Mouse (Mus musculus): Measurements from ENCODE around the gene Nudt14. TPM values are rescaled to one million over a fixed set of nuclear protein-coding genes. Genes with fewer than 3 reads are reported as not detected.
A peak's percentile ranks its signal among the peaks of the same experiment; 100 is the strongest.

The Nudt14 gene
- polyA plus RNA-seq (2015; fragmentation: Nextera tagmentation; extraction: Ambion mirVana) = 88.1 and 95.0 TPM in 2 replicates

DNA sequence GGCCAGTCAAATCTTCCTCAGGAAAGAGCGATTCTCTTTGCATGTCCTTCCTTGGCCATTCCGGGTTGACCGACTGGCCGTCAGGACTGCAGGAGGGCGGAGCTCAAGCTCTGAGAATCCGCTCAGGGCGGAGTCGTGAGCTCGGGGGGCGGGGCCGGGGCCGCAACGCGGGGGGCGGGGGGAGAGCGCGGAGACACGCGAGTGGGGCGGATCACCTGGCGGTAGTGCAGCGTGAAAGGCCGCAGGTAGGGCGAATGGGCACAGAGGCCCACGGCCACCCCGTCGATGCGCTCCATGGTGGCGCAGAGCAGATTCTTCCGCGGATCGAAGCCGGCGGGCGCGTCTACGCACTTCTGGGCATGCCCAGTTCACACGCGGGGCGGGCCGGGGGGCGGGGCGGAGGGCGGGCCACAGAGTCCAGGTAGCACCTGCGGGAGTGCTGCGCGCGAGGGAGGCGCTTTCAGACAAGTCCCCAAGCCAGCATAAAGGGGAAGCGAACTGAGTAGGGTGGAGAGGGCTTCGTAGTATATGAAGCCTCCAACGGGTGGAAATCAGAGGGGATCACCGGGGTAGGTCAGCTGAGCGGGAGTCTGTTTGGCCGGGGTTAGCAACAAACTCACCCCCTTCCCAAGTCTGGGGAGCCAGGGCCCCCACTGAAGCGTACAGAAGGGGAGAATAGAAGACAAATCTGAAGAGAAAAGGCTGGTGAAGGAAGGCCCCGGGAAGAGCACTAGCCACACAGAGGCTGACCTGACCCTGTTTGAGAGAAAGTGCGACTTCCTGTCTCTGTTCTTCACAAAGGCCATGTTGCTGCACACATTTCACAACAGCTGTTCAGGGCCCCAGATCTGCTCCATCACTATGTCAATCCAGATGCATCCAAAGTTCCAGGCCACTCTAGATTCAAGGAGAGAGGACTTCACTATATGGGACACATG lies at the start of gene Nudt14:
TSS of gene Nudt14 (minus strand) at position 349 of the 938 bp plus-strand sequence.
- Histone ChIP-seq H3K4me3 (replicated peaks) (peak within 1 kb of the TSS; percentile 83), H3K4me1 (peaks cover 33% of the 10 kb centered on the region), H3K36me3 (no peaks in the 10 kb centered on the region), H3K9ac (peak within 1 kb of the TSS; percentile 69; the same call in 1 of the 2 replicates), H3K4me2 (peak within 1 kb of the TSS; percentile 82), H3K9me3 (no peaks in the 10 kb centered on the region), H3K27me3 (replicated peaks) (no peaks in the 10 kb centered on the region), H3K27ac (peak within 1 kb of the TSS; percentile 86)
- WGBS = 1% methylated on average over 58 of the region's 58 CpGs
- ATAC-seq (ENCODE audit: insufficient read depth, low FRiP score, low read depth) = peak; percentile 86

DNA sequence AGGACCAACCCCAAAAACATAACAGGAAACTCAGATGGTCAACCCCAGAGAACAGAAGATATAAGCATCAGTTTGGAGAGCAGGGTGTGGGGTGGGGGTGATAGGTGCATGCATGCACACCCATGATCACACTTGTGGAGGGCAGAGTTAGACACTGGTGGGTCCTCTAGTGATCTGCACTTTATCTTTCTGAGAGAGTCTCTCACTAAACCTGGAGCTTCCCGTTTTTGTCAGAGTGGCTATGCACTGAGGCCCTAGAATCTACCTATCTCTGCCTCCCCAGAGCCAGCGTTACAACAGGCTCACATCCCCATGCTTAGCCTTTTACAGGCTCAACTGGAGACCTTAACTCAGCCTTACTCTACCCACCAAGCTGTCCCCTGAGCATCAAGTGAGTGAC lies 49.5 kb upstream of the Nudt14 start:
- Histone ChIP-seq H3K4me1 (0 out of 2 replicates have a peak, but pooled peaks cover 7% of the 10 kb centered on the region), H3K4me3 (replicated peaks) (no peak overlapping the region), H3K4me2 (no peak overlapping the region), H3K27ac (no peak overlapping the region), H3K9ac (no peak overlapping the region), H3K27me3 (replicated peaks) (no peaks in the 10 kb centered on the region), H3K9me3 (no peaks in the 10 kb centered on the region), H3K36me3 (peaks cover 37% of the 10 kb centered on the region)
- ATAC-seq (ENCODE audit: insufficient read depth, low FRiP score, low read depth) = no peak
- 76% methylated on average over 2 of the region's 2 CpGs for WGBS

DNA sequence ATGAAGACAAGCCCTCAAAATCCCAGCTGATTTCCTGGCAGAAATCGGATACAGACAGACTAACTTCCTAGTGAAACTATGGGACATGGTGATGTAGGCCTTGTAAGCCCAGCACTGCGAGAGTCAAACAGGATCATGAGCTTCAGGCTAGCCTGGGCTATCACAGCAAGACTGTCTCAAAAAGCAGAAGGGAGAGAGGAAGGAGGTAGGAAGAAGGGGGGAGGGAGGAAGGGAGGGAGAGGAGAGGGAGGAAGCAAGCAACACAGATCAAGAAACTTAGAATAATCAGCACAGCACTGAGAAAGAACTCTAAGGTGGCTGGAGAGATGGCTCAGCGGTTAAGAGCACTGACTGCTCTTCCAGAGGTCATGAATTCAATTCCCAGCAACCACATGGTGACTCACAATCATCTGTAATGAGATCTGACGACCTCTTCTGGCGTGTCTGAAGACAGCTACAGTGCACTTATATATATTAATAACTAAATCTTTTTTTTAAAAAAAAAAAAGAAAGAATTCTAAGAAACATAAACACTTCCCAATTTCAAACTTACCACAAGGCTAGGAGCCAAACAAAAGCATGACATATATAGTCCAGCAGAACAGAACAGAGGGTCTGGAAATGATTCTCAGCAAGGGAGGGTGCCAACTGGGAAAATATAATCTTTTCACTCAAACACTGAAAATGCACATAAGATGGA lies 48.9 kb upstream of the Nudt14 start:
- H3K27me3 ChIP-seq (replicated peaks) = no peaks in the 10 kb centered on the region
- H3K4me1 ChIP-seq = 0 out of 2 replicates have a peak, but pooled peaks cover 7% of the 10 kb centered on the region
- H3K36me3 ChIP-seq = peaks cover 39% of the 10 kb centered on the region
- no peak overlapping the region for H3K4me3 ChIP-seq (replicated peaks)
- H3K9me3 ChIP-seq = no peaks in the 10 kb centered on the region
- 82% methylated on average over 5 of the region's 5 CpGs for WGBS
- no peak overlapping the region for H3K4me2 ChIP-seq
- H3K27ac ChIP-seq = no peak overlapping the region
- H3K9ac ChIP-seq = no peak overlapping the region
- no peak for ATAC-seq (ENCODE audit: insufficient read depth, low FRiP score, low read depth)

DNA sequence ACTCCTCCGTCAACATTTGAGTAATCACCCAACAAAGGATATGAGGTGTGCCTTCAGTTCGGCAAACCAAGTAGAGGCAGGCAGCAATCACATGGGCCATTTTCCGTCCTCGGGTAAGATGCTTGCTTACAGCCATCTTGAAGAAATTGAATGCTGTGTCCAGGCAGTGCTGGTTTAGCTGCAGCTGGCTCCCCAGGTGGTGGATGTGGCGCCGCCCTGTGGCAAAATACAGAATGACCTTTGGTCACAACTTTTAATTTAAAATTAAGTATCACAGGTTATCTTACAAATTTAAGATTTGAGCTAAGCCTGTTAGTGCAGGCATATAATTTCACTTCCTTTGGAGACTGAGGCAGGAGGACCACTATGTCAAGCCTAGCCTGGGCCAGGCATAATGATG lies 46.0 kb upstream of the Nudt14 start:
- Histone ChIP-seq H3K4me2 (no peak overlapping the region), H3K36me3 (peaks cover 48% of the 10 kb centered on the region), H3K4me3 (replicated peaks) (no peak overlapping the region), H3K27ac (no peak overlapping the region), H3K9me3 (no peaks in the 10 kb centered on the region), H3K27me3 (replicated peaks) (no peaks in the 10 kb centered on the region), H3K9ac (no peak overlapping the region), H3K4me1 (0 out of 2 replicates have a peak, but pooled peaks cover 2% of the 10 kb centered on the region)
- no peak for ATAC-seq (ENCODE audit: insufficient read depth, low FRiP score, low read depth)
- 69% methylated on average over 6 of the region's 6 CpGs for WGBS

DNA sequence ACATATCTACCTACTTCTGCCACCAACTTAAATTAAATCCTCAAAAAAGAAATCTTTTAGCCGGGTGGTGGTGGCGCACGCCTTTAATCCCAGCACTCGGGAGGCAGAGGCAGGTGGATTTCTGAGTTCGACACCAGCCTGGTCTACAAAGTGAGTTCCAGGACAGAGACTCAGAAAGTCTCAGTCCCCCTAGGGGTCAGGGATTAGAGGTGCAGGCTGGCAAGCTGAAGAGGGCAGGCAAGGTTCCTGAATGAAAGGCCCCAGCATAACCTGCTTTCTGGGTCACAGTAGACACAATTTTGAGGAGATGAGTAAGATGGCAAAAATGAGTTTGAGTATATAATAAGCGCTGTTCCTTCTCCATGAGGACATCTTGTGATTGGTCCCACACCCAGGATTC lies 43.4 kb upstream of the Nudt14 start:
- Histone ChIP-seq H3K4me3 (replicated peaks) (no peak overlapping the region), H3K27ac (no peak overlapping the region), H3K4me2 (no peak overlapping the region), H3K36me3 (peaks cover 43% of the 10 kb centered on the region), H3K9me3 (no peaks in the 10 kb centered on the region), H3K4me1 (no peaks in the 10 kb centered on the region), H3K27me3 (replicated peaks) (no peaks in the 10 kb centered on the region), H3K9ac (no peak overlapping the region)
- 93% methylated on average over 6 of the region's 6 CpGs for WGBS
- ATAC-seq (ENCODE audit: insufficient read depth, low FRiP score, low read depth) = no peak

DNA sequence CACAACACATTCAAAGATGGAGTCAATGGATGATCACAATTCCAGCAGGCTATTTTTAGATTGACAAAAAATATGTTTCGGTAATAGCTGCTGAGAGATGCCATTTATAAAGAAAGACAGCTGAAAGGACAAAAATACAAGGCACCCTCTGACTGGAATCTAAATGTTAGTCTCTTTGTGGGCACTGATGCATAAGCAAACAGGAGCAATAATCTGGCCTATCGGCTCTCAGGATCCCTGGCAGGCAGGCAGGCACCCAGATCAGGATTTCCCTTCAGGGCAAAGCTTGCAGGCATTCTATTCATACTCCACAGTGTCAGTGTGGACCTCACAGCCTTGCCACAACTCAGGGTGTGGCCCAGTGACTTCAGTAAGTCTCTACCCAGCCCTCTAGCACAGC lies 40.1 kb upstream of the Nudt14 start:
- no peak overlapping the region for H3K4me3 ChIP-seq (replicated peaks)
- 84% methylated on average over 2 of the region's 2 CpGs for WGBS

DNA sequence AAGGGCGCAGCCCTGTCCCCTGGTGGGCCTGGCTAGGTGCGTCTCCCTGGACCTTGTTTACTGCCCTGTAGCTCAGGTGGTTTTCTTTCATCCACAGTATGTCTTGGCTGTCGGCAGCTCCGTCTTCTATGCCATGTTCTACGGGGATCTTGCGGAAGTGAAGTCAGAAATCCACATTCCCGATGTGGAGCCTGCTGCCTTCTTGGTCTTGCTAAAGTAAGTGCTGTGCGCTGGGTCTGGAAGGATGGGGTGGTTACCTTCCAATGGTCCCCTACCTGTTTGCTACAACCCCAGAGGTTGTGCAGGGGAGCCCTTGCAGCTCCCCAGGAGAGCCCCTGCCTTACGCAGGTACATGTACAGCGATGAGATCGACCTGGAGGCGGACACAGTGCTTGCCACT lies 35.2 kb upstream of the Nudt14 start:
- Histone ChIP-seq H3K9ac (peak overlapping the region; percentile 67), H3K27ac (peak overlapping the region; percentile 90), H3K4me2 (peak overlapping the region; percentile 92), H3K4me1 (peaks cover 9% of the 10 kb centered on the region), H3K36me3 (peaks cover 44% of the 10 kb centered on the region), H3K9me3 (no peaks in the 10 kb centered on the region), H3K4me3 (replicated peaks) (peak overlapping the region; percentile 71), H3K27me3 (replicated peaks) (no peaks in the 10 kb centered on the region)
- 41% methylated on average over 12 of the region's 12 CpGs for WGBS
- no peak for ATAC-seq (ENCODE audit: insufficient read depth, low FRiP score, low read depth)

More for the DNA sequence above, 40.1 kb upstream of the Nudt14 start:
- H3K9ac ChIP-seq = no peak overlapping the region
- peaks cover 45% of the 10 kb centered on the region for H3K36me3 ChIP-seq
- H3K9me3 ChIP-seq = no peaks in the 10 kb centered on the region
- no peak for ATAC-seq (ENCODE audit: insufficient read depth, low FRiP score, low read depth)
- no peak overlapping the region for H3K4me2 ChIP-seq
- no peak overlapping the region for H3K27ac ChIP-seq
- H3K27me3 ChIP-seq (replicated peaks) = no peaks in the 10 kb centered on the region
- peaks cover 4% of the 10 kb centered on the region for H3K4me1 ChIP-seq

GRCm38 (mm10) chr12:112976371-112977073 lies 34.6 kb upstream of the Nudt14 start, which contains the start of gene Btbd6:
Gene Btbd6 (plus strand): TSS chr12:112976482.
- under 1% methylated on average over 80 of the region's 80 CpGs for WGBS
- Histone ChIP-seq H3K4me1 (peaks cover 9% of the 10 kb centered on the region), H3K27ac (peak within 1 kb of the TSS; percentile 90), H3K4me3 (replicated peaks) (peak within 1 kb of the TSS; percentile 71), H3K9me3 (no peaks in the 10 kb centered on the region), H3K9ac (peak within 1 kb of the TSS; percentile 67), H3K27me3 (replicated peaks) (no peaks in the 10 kb centered on the region), H3K4me2 (peak within 1 kb of the TSS; percentile 92), H3K36me3 (peaks cover 50% of the 10 kb centered on the region)
- ATAC-seq (ENCODE audit: insufficient read depth, low FRiP score, low read depth) = peak; percentile 96

- Histone ChIP-seq H3K27me3 (replicated peaks) (no peaks in the 10 kb centered on the region), H3K4me3 (replicated peaks) (no peak overlapping the region), H3K4me2 (no peak overlapping the region), H3K4me1 (peaks cover 9% of the 10 kb centered on the region), H3K36me3 (peaks cover 58% of the 10 kb centered on the region), H3K9me3 (no peaks in the 10 kb centered on the region), H3K27ac (no peak overlapping the region), H3K9ac (no peak overlapping the region)
- ATAC-seq (ENCODE audit: insufficient read depth, low FRiP score, low read depth) = no peak
- 87% methylated on average over 9 of the region's 9 CpGs for WGBS
Measured at GRCm38 (mm10) chr12:112974736-112975135, 32.8 kb upstream of the Nudt14 start.

- Histone ChIP-seq H3K27me3 (replicated peaks) (no peaks in the 10 kb centered on the region), H3K9ac (no peak overlapping the region), H3K4me3 (replicated peaks) (no peak overlapping the region), H3K4me2 (no peak overlapping the region), H3K27ac (no peak overlapping the region), H3K4me1 (no peaks in the 10 kb centered on the region), H3K9me3 (no peaks in the 10 kb centered on the region), H3K36me3 (peaks cover 77% of the 10 kb centered on the region)
- ATAC-seq (ENCODE audit: insufficient read depth, low FRiP score, low read depth) = no peak
- WGBS = 88% methylated on average over 6 of the region's 6 CpGs
Measured at GRCm38 (mm10) chr12:112969616-112970015, 27.7 kb upstream of the Nudt14 start.

DNA sequence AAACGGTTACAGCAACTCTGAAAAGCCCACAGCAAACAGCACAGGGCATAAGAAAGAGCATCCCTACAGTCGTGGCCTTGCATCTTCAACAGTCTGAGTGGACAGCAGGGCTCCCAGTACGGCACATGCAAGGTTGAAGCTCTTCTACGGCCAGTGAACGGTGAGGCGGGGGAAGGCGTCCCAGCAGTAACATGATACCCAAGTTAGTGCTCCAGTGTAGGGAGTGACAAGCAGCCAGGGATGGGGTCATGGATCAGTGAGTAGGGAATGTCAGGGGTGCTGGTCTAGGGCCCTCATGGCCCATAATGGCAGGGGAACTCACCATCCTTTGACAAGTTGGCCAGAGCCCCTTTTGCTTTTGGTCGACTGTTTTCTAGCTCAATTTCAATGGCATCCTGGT lies 27.0 kb upstream of the Nudt14 start:
- Histone ChIP-seq H3K36me3 (peaks cover 81% of the 10 kb centered on the region), H3K4me3 (replicated peaks) (no peak overlapping the region), H3K9me3 (no peaks in the 10 kb centered on the region), H3K4me2 (no peak overlapping the region), H3K4me1 (no peaks in the 10 kb centered on the region), H3K27ac (no peak overlapping the region), H3K27me3 (replicated peaks) (no peaks in the 10 kb centered on the region), H3K9ac (no peak overlapping the region)
- 69% methylated on average over 8 of the region's 8 CpGs for WGBS
- ATAC-seq (ENCODE audit: insufficient read depth, low FRiP score, low read depth) = no peak
